Comparison of ENCODE assay signal across 8 mouse cellular contexts in genomic region chr8:109750699-109751098, GRCm38 (mm10). TPM values are rescaled to one million over a fixed set of nuclear protein-coding genes. Genes with fewer than 3 reads are reported as not detected.
DNase-seq lines count a peak whose midpoint lies in the region; ATAC-seq and TF ChIP-seq lines count a peak whose summit lies in the region.

No protein-coding gene starts in this region.

- TF ChIP-seq CTCF in kidney, adult 2 months (conservative IDR thresholded peaks at IDR 0.05; ENCODE audit: insufficient read depth, insufficient read length, low read depth, low read length), result no peak; the same call in 1 of the 2 replicates

- H3K4me2 ChIP-seq in embryonic facial prominence, embryonic 14.5 days (ENCODE audit: low read depth, low read length), result no peak overlapping the region
- H3K4me2 ChIP-seq in midbrain, embryonic 15.5 days, result no peak overlapping the region

- no peak overlapping the region for H3K4me3 ChIP-seq in embryonic facial prominence, embryonic 14.5 days (ENCODE audit: low read depth, low read length)
- H3K4me3 ChIP-seq in embryonic facial prominence, embryonic 10.5 days, result no peak overlapping the region
- peak overlapping the region; percentile 24; the same call in 1 of the 2 replicates for H3K4me3 ChIP-seq in kidney, adult 2 months (ENCODE audit: insufficient read depth, low read depth, low read length)
- H3K4me3 ChIP-seq in macrophage (ENCODE audit: inconsistent target), result no peak overlapping the region; the same call in 1 of the 2 replicates
- no peak overlapping the region for H3K4me3 ChIP-seq in midbrain, embryonic 15.5 days

- TF ChIP-seq POLR2A in kidney, adult 2 months (IDR thresholded peaks at IDR 0.05; ENCODE audit: low read depth, low read length), result no peak

- no peak overlapping the region for H3K27ac ChIP-seq in embryonic facial prominence, embryonic 14.5 days (replicated peaks; ENCODE audit: low read depth, low read length)
- no peak overlapping the region for H3K27ac ChIP-seq in embryonic facial prominence, embryonic 10.5 days (replicated peaks)
- no peak overlapping the region for H3K27ac ChIP-seq in kidney, adult 2 months (ENCODE audit: insufficient read depth, low read depth, low read length)
- peak overlapping the region; percentile 48 for H3K27ac ChIP-seq in macrophage
- no peak overlapping the region for H3K27ac ChIP-seq in midbrain, embryonic 15.5 days

- WGBS in embryonic facial prominence, embryonic 14.5 days, result 77% methylated on average over 12 of the region's 12 CpGs
- 82% methylated on average over 12 of the region's 12 CpGs for WGBS in embryonic facial prominence, embryonic 10.5 days
- 37% methylated on average over 12 of the region's 12 CpGs for WGBS in kidney, adult 2 months
- 9% methylated on average over 12 of the region's 12 CpGs for WGBS in macrophage (ENCODE audit: missing documents)
- 84% methylated on average over 12 of the region's 12 CpGs for WGBS in midbrain, embryonic 15.5 days

- H3K9ac ChIP-seq in embryonic facial prominence, embryonic 14.5 days (ENCODE audit: low read depth, low read length), result no peak overlapping the region
- no peak overlapping the region for H3K9ac ChIP-seq in midbrain, embryonic 15.5 days

- no peak for ATAC-seq in embryonic facial prominence, embryonic 14.5 days (ENCODE audit: low read depth)
- no peak for ATAC-seq in midbrain, embryonic 15.5 days (replicated peaks)

- no peaks in the 10 kb centered on the region for H3K27me3 ChIP-seq in embryonic facial prominence, embryonic 14.5 days (replicated peaks; ENCODE audit: control insufficient read depth, insufficient read depth, low read length)
- no peaks in the 10 kb centered on the region for H3K27me3 ChIP-seq in embryonic facial prominence, embryonic 10.5 days (replicated peaks; ENCODE audit: low read depth, poor library complexity, severe bottlenecking)
- no peaks in the 10 kb centered on the region for H3K27me3 ChIP-seq in kidney, adult 2 months (replicated peaks; ENCODE audit: control insufficient read depth, insufficient read depth, low read length)
- no peaks in the 10 kb centered on the region; the same call in 1 of the 2 replicates for H3K27me3 ChIP-seq in midbrain, embryonic 15.5 days (replicated peaks)

- H3K36me3 ChIP-seq in embryonic facial prominence, embryonic 14.5 days (ENCODE audit: control insufficient read depth, insufficient read depth, low read length), result no peaks in the 10 kb centered on the region
- no peaks in the 10 kb centered on the region for H3K36me3 ChIP-seq in embryonic facial prominence, embryonic 10.5 days (replicated peaks)
- no peaks in the 10 kb centered on the region for H3K36me3 ChIP-seq in kidney, adult 2 months (ENCODE audit: control insufficient read depth, insufficient read depth, low read length)
- H3K36me3 ChIP-seq in macrophage (ENCODE audit: inconsistent target), result no peaks in the 10 kb centered on the region
- H3K36me3 ChIP-seq in midbrain, embryonic 15.5 days (replicated peaks), result no peaks in the 10 kb centered on the region

- no peaks in the 10 kb centered on the region for H3K4me1 ChIP-seq in embryonic facial prominence, embryonic 14.5 days (ENCODE audit: control insufficient read depth, insufficient read depth, low read length)
- no peaks in the 10 kb centered on the region for H3K4me1 ChIP-seq in embryonic facial prominence, embryonic 10.5 days
- H3K4me1 ChIP-seq in kidney, adult 2 months (ENCODE audit: control insufficient read depth, insufficient read depth, low read length), result peaks cover 2% of the 10 kb centered on the region; the same call in 1 of the 2 replicates
- no peaks in the 10 kb centered on the region for H3K4me1 ChIP-seq in midbrain, embryonic 15.5 days

- DNase-seq in embryonic facial prominence, embryonic 14.5 days (ENCODE audit: low spot score), result peak; percentile 19
- DNase-seq in embryonic facial prominence, embryonic 10.5 days (ENCODE audit: low spot score), result no peak
- DNase-seq in MN1 (ENCODE audit: low spot score), result peak; percentile 76
- DNase-seq in kidney, adult 2 months, result peak; percentile 53
- peak; percentile 52 to 54 for DNase-seq in thymus, postnatal 36 days
- no peak for DNase-seq in cerebellum, adult 11-12 months

- H3K79me2 ChIP-seq in macrophage (ENCODE audit: inconsistent target), result no peaks in the 10 kb centered on the region

- no peaks in the 10 kb centered on the region for H3K9me3 ChIP-seq in embryonic facial prominence, embryonic 14.5 days (ENCODE audit: control insufficient read depth, low read length)
- H3K9me3 ChIP-seq in embryonic facial prominence, embryonic 10.5 days, result no peaks in the 10 kb centered on the region
- H3K9me3 ChIP-seq in midbrain, embryonic 15.5 days, result no peaks in the 10 kb centered on the region

RNA-seq across cellular contexts. Expression of gene Atxn1l, which starts 13.2 kb away (rescaled TPM):
- 7.9 and 9.2 TPM in 2 replicates for polyA plus RNA-seq in embryonic facial prominence, embryonic 14.5 days (2014; fragmentation: Nextera tagmentation; extraction: Ambion mirVana)
- 8.3 and 9.6 TPM in 2 replicates for polyA plus RNA-seq in embryonic facial prominence, embryonic 10.5 days (2016; fragmentation: Nextera tagmentation; extraction: Ambion mirVana)
- 16.9 and 17.2 TPM in 2 replicates for polyA plus RNA-seq in kidney, adult 2 months (2012; rRNA removed)
- 10 to 100 TPM; 21.0 to 37.6 (median 30.0) TPM for total RNA-seq in macrophage (2018; cell fraction: chromatin; rRNA removed)
- 10 to 100 TPM; 13.8 to 31.9 (median 22.2) TPM for total RNA-seq in macrophage (2018; cell fraction: cytosol; rRNA removed)
- 10 to 100 TPM; 22.5 to 41.8 (median 30.4) TPM for total RNA-seq in macrophage (2018; cell fraction: nucleus; rRNA removed)
- 15.8 to 17.7 TPM (median 17.0 TPM) in 3 replicates for polyA plus RNA-seq in macrophage (2018)
- 3.5 and 4.1 TPM in 2 replicates for polyA plus RNA-seq in midbrain, embryonic 15.5 days (2015; fragmentation: Nextera tagmentation; extraction: Ambion mirVana)

RNA-seq across cellular contexts. Expression of gene Ap1g1, which starts 27.7 kb away (rescaled TPM):
- polyA plus RNA-seq in embryonic facial prominence, embryonic 14.5 days (2014; fragmentation: Nextera tagmentation; extraction: Ambion mirVana), result 34.0 and 38.4 TPM in 2 replicates
- polyA plus RNA-seq in embryonic facial prominence, embryonic 10.5 days (2016; fragmentation: Nextera tagmentation; extraction: Ambion mirVana), result 48.4 and 52.9 TPM in 2 replicates
- polyA plus RNA-seq in kidney, adult 2 months (2012; rRNA removed), result 67.0 and 72.0 TPM in 2 replicates
- total RNA-seq in macrophage (2018; cell fraction: chromatin; rRNA removed), result 100 to 1,000 TPM; 113 to 268 (median 199) TPM
- total RNA-seq in macrophage (2018; cell fraction: cytosol; rRNA removed), result 100 to 1,000 TPM in 5 of 26 experiments, 10 to 100 TPM in 21; 65.8 to 114 (median 89.7) TPM
- 100 to 1,000 TPM in 22 of 26 experiments, 10 to 100 TPM in 4; 80.4 to 184 (median 129) TPM for total RNA-seq in macrophage (2018; cell fraction: nucleus; rRNA removed)
- polyA plus RNA-seq in macrophage (2018), result 80.1 to 112 TPM (median 80.8 TPM) in 3 replicates
- 48.0 and 52.9 TPM in 2 replicates for polyA plus RNA-seq in midbrain, embryonic 15.5 days (2015; fragmentation: Nextera tagmentation; extraction: Ambion mirVana)

RNA-seq across cellular contexts. Expression of gene Zfp821, which starts 45.4 kb away (rescaled TPM):
- 22.4 and 24.9 TPM in 2 replicates for polyA plus RNA-seq in embryonic facial prominence, embryonic 14.5 days (2014; fragmentation: Nextera tagmentation; extraction: Ambion mirVana)
- 37.0 and 38.2 TPM in 2 replicates for polyA plus RNA-seq in embryonic facial prominence, embryonic 10.5 days (2016; fragmentation: Nextera tagmentation; extraction: Ambion mirVana)
- 9.6 and 10.7 TPM in 2 replicates for polyA plus RNA-seq in kidney, adult 2 months (2012; rRNA removed)
- 10 to 100 TPM; 13.6 to 93.8 (median 54.6) TPM for total RNA-seq in macrophage (2018; cell fraction: chromatin; rRNA removed)
- total RNA-seq in macrophage (2018; cell fraction: cytosol; rRNA removed), result 10 to 100 TPM in 21 of 26 experiments, 1 to 10 TPM in 5; 6.2 to 30.2 (median 17.2) TPM
- total RNA-seq in macrophage (2018; cell fraction: nucleus; rRNA removed), result 10 to 100 TPM; 13.0 to 68.1 (median 39.5) TPM
- polyA plus RNA-seq in macrophage (2018), result 9.2 to 15.3 TPM (median 14.5 TPM) in 3 replicates
- polyA plus RNA-seq in midbrain, embryonic 15.5 days (2015; fragmentation: Nextera tagmentation; extraction: Ambion mirVana), result 83.8 and 84.4 TPM in 2 replicates

RNA-seq across cellular contexts. Expression of gene Ist1, which starts 57.6 kb away (rescaled TPM):
- 118 and 136 TPM in 2 replicates for polyA plus RNA-seq in embryonic facial prominence, embryonic 14.5 days (2014; fragmentation: Nextera tagmentation; extraction: Ambion mirVana)
- polyA plus RNA-seq in embryonic facial prominence, embryonic 10.5 days (2016; fragmentation: Nextera tagmentation; extraction: Ambion mirVana), result 141 and 149 TPM in 2 replicates
- polyA plus RNA-seq in kidney, adult 2 months (2012; rRNA removed), result 49.5 and 54.0 TPM in 2 replicates
- 100 to 1,000 TPM; 184 to 290 (median 245) TPM for total RNA-seq in macrophage (2018; cell fraction: chromatin; rRNA removed)
- 100 to 1,000 TPM; 108 to 165 (median 124) TPM for total RNA-seq in macrophage (2018; cell fraction: cytosol; rRNA removed)
- total RNA-seq in macrophage (2018; cell fraction: nucleus; rRNA removed), result 100 to 1,000 TPM; 141 to 322 (median 221) TPM
- 79.1 to 112 TPM (median 87.3 TPM) in 3 replicates for polyA plus RNA-seq in macrophage (2018)
- 160 and 166 TPM in 2 replicates for polyA plus RNA-seq in midbrain, embryonic 15.5 days (2015; fragmentation: Nextera tagmentation; extraction: Ambion mirVana)

Comparison
In these comparisons a context has a peak if more than half of its experiments do, and no peak if none do; other contexts are left out.
1. DNase-seq: peak in embryonic facial prominence, embryonic 14.5 days (single experiment), MN1 (single experiment), kidney, adult 2 months (single experiment) and thymus, postnatal 36 days (2 of 2); none in embryonic facial prominence, embryonic 10.5 days (single experiment) and cerebellum, adult 11-12 months (single experiment).